Mouse (Mus musculus) cortical plate, adult 2 months (tissue): ENCODE results near the gene Gm11444. TPM values are rescaled to one million over a fixed set of nuclear protein-coding genes. Genes with fewer than 3 reads are reported as not detected.

ENCODE experiments used
- H3K27ac ChIP-seq: fragments of 200-500 bp; 2 replicates; pipeline ENCODE4 v1.5.1; 2012; ENCODE audit warnings: low read length, control low read depth, inconsistent platforms; ENCODE audit not compliant: insufficient read depth
- H3K4me1 ChIP-seq: fragments of 200-500 bp; 2 replicates; pipeline ENCODE4 v1.6.1; 2011; ENCODE audit warnings: low read length; ENCODE audit not compliant: control insufficient read depth, insufficient read depth
- H3K4me3 ChIP-seq: fragments of 200-500 bp; 2 replicates; pipeline ENCODE4 v1.5.1; 2011; ENCODE audit warnings: mild to moderate bottlenecking, low read length, control low read depth; ENCODE audit not compliant: insufficient read depth
- CTCF ChIP-seq: fragments of 200-500 bp; IDR thresholded peaks from 2 replicates; pipeline ENCODE4 v1.5.1; 2011; ENCODE audit warnings: mild to moderate bottlenecking, control low read depth, low read length; ENCODE audit not compliant: insufficient read depth; ENCODE audit errors: extremely low read depth
- POLR2A ChIP-seq: fragments of 200-500 bp; IDR thresholded peaks from 2 replicates; pipeline ENCODE4 v1.6.1; 2011; ENCODE audit warnings: mild to moderate bottlenecking, low read length, control low read depth; ENCODE audit not compliant: insufficient read depth; ENCODE audit errors: extremely low read depth
- polyA plus RNA-seq: library from polyadenylated mRNA; depleted of rRNA; stranded (reverse); fragments of >200 nt; gene quantifications from 2 replicates; pipeline ENCODE4 v1.2.3, GENCODE M21; 2012

Gene Gm11444
- polyA plus RNA-seq, 1 experiment: not detected

GRCm38 (mm10) chr11:85830901-85831341, 19.2 kb downstream of the Gm11444 start:
- Histone ChIP-seq H3K4me3 (no peak overlapping the region), H3K4me1 (no peaks in the 10 kb centered on the region), H3K27ac (no peak overlapping the region)
- TF ChIP-seq CTCF (no peak), POLR2A (no peak)

GRCm38 (mm10) chr11:85829520-85830440, 20.4 kb downstream of the Gm11444 start:
- H3K4me3 ChIP-seq: no peak overlapping the region
- TF ChIP-seq CTCF: no peak
- no peak for TF ChIP-seq POLR2A
- no peaks in the 10 kb centered on the region for H3K4me1 ChIP-seq
- no peak overlapping the region for H3K27ac ChIP-seq

GRCm38 (mm10) chr11:85828691-85829519, 21.2 kb downstream of the Gm11444 start:
- H3K27ac ChIP-seq: no peak overlapping the region
- TF ChIP-seq POLR2A (no peak), CTCF (no peak)
- no peak overlapping the region for H3K4me3 ChIP-seq
- H3K4me1 ChIP-seq: no peaks in the 10 kb centered on the region

- no peaks in the 10 kb centered on the region for H3K4me1 ChIP-seq
- TF ChIP-seq CTCF: no peak
- no peak for TF ChIP-seq POLR2A
- no peak overlapping the region for H3K27ac ChIP-seq
- no peak overlapping the region for H3K4me3 ChIP-seq
Observed at GRCm38 (mm10) chr11:85827342-85827741, 22.8 kb downstream of the Gm11444 start.

- TF ChIP-seq POLR2A (no peak), CTCF (no peak)
- no peak overlapping the region for H3K4me3 ChIP-seq
- no peak overlapping the region for H3K27ac ChIP-seq
- H3K4me1 ChIP-seq: no peaks in the 10 kb centered on the region
Observed at GRCm38 (mm10) chr11:85825823-85826222, 24.3 kb downstream of the Gm11444 start.

GRCm38 (mm10) chr11:85825031-85825430, 25.1 kb downstream of the Gm11444 start:
- Histone ChIP-seq H3K27ac (no peak overlapping the region), H3K4me1 (no peaks in the 10 kb centered on the region), H3K4me3 (no peak overlapping the region)
- TF ChIP-seq POLR2A (no peak), CTCF (no peak)

GRCm38 (mm10) chr11:85823794-85824193, 26.3 kb downstream of the Gm11444 start:
- no peak overlapping the region for H3K4me3 ChIP-seq
- no peaks in the 10 kb centered on the region for H3K4me1 ChIP-seq
- TF ChIP-seq POLR2A (no peak), CTCF (no peak)
- H3K27ac ChIP-seq: no peak overlapping the region

- Histone ChIP-seq H3K27ac (no peak overlapping the region), H3K4me3 (no peak overlapping the region), H3K4me1 (no peaks in the 10 kb centered on the region)
- no peak for TF ChIP-seq POLR2A
- peak; percentile 68 for TF ChIP-seq CTCF
Observed at GRCm38 (mm10) chr11:85823181-85823580, 27.0 kb downstream of the Gm11444 start.

- Histone ChIP-seq H3K27ac (no peak overlapping the region), H3K4me1 (no peaks in the 10 kb centered on the region), H3K4me3 (no peak overlapping the region)
- TF ChIP-seq CTCF: no peak
- TF ChIP-seq POLR2A: no peak
Observed at GRCm38 (mm10) chr11:85821659-85822058, 28.5 kb downstream of the Gm11444 start.
